Mouse (Mus musculus) heart, embryonic 12.5 days (tissue): ENCODE measurements around the gene Igfbpl1. TPM values are rescaled to one million over a fixed set of nuclear protein-coding genes. Genes with fewer than 3 reads are reported as not detected.

ENCODE experiments used
- ATAC-seq: fragments of 200-750 bp; cut with Nextera tagmentation; 2 replicates; pipeline ENCODE4 v1.8.0; 2017; ENCODE audit warnings: moderate TSS enrichment, moderate library complexity; ENCODE audit not compliant: insufficient number of reproducible peaks, low FRiP score
- H3K27ac ChIP-seq: fragments of 300-500 bp; sonication (generic); 2 replicates; pipeline ENCODE4 v1.5.1; 2016; ENCODE audit warnings: mild to moderate bottlenecking, moderate library complexity; ENCODE audit not compliant: poor library complexity, severe bottlenecking
- H3K27me3 ChIP-seq: fragments of 300-500 bp; sonication (generic); replicated peaks from 2 replicates; pipeline ENCODE4 v1.6.1; 2016; ENCODE audit warnings: mild to moderate bottlenecking, moderate library complexity
- H3K36me3 ChIP-seq: fragments of 300-500 bp; sonication (generic); 2 replicates; pipeline ENCODE4 v1.6.1; 2016; ENCODE audit warnings: mild to moderate bottlenecking, moderate library complexity
- H3K4me1 ChIP-seq: fragments of 300-500 bp; sonication (generic); replicated peaks from 2 replicates; pipeline ENCODE4 v1.6.1; 2016; ENCODE audit warnings: mild to moderate bottlenecking
- H3K4me2 ChIP-seq: fragments of 300-500 bp; sonication (generic); 2 replicates; pipeline ENCODE4 v1.6.1; 2016; ENCODE audit warnings: mild to moderate bottlenecking, moderate library complexity
- H3K4me3 ChIP-seq: fragments of 300-500 bp; sonication (generic); 2 replicates; pipeline ENCODE4 v1.5.1; 2016; ENCODE audit warnings: mild to moderate bottlenecking
- H3K9ac ChIP-seq: fragments of 300-500 bp; sonication (generic); 2 replicates; pipeline ENCODE4 v1.6.1; 2016; ENCODE audit warnings: mild to moderate bottlenecking, moderate library complexity
- H3K9me3 ChIP-seq: fragments of 300-500 bp; sonication (generic); replicated peaks from 2 replicates; pipeline ENCODE4 v1.6.1; 2016; ENCODE audit warnings: mild to moderate bottlenecking, moderate library complexity
- WGBS: fragments of 180-500 bp; shearing (Covaris S2); methylation state at CpG from one replicate; pipeline ENCODE4 v1.1.7; 2016; 5-methylcytosine and 5-hydroxymethylcytosine counted together
- polyA plus RNA-seq: library from polyadenylated mRNA; unstranded; fragments of >200 nt; fragmentation: Nextera tagmentation; extraction: Ambion mirVana; gene quantifications from 2 replicates; pipeline ENCODE4 v1.2.1, GENCODE M21; 2016

Gene Igfbpl1
- polyA plus RNA-seq, 1 experiment from 2014 or later, result 6.1 TPM

GRCm38 (mm10) chr4:45769791-45770637 is 56.7 kb downstream of the Igfbpl1 start:
- H3K4me1 ChIP-seq, result peaks cover 69% of the 10 kb centered on the region

GRCm38 (mm10) chr4:45769141-45769540 is 57.6 kb downstream of the Igfbpl1 start:
- peak overlapping the region; percentile 49; the same call in 1 of the 2 replicates for H3K27ac ChIP-seq
- no peaks in the 10 kb centered on the region for H3K36me3 ChIP-seq
- no peak overlapping the region for H3K4me2 ChIP-seq
- H3K27me3 ChIP-seq, result peaks cover 23% of the 10 kb centered on the region
- no peaks in the 10 kb centered on the region for H3K9me3 ChIP-seq
- 0 out of 2 replicates have a peak overlapping the region, but pooled peaks have one; percentile 18 for H3K9ac ChIP-seq
- ATAC-seq, result no peak
- no peak overlapping the region for H3K4me3 ChIP-seq
- WGBS, result 41% methylated on average over 10 of the region's 10 CpGs
- peaks cover 76% of the 10 kb centered on the region for H3K4me1 ChIP-seq

More at GRCm38 (mm10) chr4:45769791-45770637, 56.7 kb downstream of the Igfbpl1 start:
- H3K4me3 ChIP-seq, result no peak overlapping the region
- 13% methylated on average over 10 of the region's 10 CpGs for WGBS
- peak overlapping the region; percentile 44 for H3K27ac ChIP-seq
- no peaks in the 10 kb centered on the region for H3K36me3 ChIP-seq
- ATAC-seq, result no peak
- H3K4me2 ChIP-seq, result no peak overlapping the region
- 0 out of 2 replicates have a peak overlapping the region, but pooled peaks have one; percentile 8 for H3K9ac ChIP-seq
- peaks cover 20% of the 10 kb centered on the region for H3K27me3 ChIP-seq
- H3K9me3 ChIP-seq, result no peaks in the 10 kb centered on the region

- H3K27me3 ChIP-seq, result peaks cover 23% of the 10 kb centered on the region
- no peak overlapping the region for H3K9ac ChIP-seq
- 14% methylated on average over 11 of the region's 11 CpGs for WGBS
- ATAC-seq, result peak; percentile 56
- no peak overlapping the region for H3K4me2 ChIP-seq
- peaks cover 88% of the 10 kb centered on the region for H3K4me1 ChIP-seq
- H3K9me3 ChIP-seq, result no peaks in the 10 kb centered on the region
- H3K36me3 ChIP-seq, result no peaks in the 10 kb centered on the region
- no peak overlapping the region for H3K4me3 ChIP-seq
- H3K27ac ChIP-seq, result 0 out of 2 replicates have a peak overlapping the region, but pooled peaks have one; percentile 11
Observed at GRCm38 (mm10) chr4:45767891-45768558, 58.7 kb downstream of the Igfbpl1 start.

GRCm38 (mm10) chr4:45766774-45767173 is 59.9 kb downstream of the Igfbpl1 start:
- Histone ChIP-seq H3K4me3 (no peak overlapping the region), H3K36me3 (no peaks in the 10 kb centered on the region), H3K4me2 (no peak overlapping the region), H3K27me3 (peaks cover 16% of the 10 kb centered on the region), H3K9ac (no peak overlapping the region), H3K27ac (no peak overlapping the region), H3K4me1 (peaks cover 90% of the 10 kb centered on the region), H3K9me3 (no peaks in the 10 kb centered on the region)
- no peak for ATAC-seq
- 46% methylated on average over 7 of the region's 7 CpGs for WGBS

- peaks cover 80% of the 10 kb centered on the region for H3K4me1 ChIP-seq
- H3K36me3 ChIP-seq, result no peaks in the 10 kb centered on the region
- 5% methylated on average over 12 of the region's 18 CpGs for WGBS
- H3K4me2 ChIP-seq, result peak overlapping the region; percentile 57
- peak overlapping the region; percentile 37; the same call in 1 of the 2 replicates for H3K9ac ChIP-seq
- no peak overlapping the region for H3K27ac ChIP-seq
- peak overlapping the region; percentile 23; the same call in 1 of the 2 replicates for H3K4me3 ChIP-seq
- H3K9me3 ChIP-seq, result no peaks in the 10 kb centered on the region
- H3K27me3 ChIP-seq, result peaks cover 16% of the 10 kb centered on the region
- no peak for ATAC-seq
Observed at GRCm38 (mm10) chr4:45765565-45766201, 61.0 kb downstream of the Igfbpl1 start.

- H3K4me1 ChIP-seq, result peaks cover 74% of the 10 kb centered on the region
- H3K27me3 ChIP-seq, result peaks cover 16% of the 10 kb centered on the region
- no peak overlapping the region for H3K27ac ChIP-seq
- H3K9me3 ChIP-seq, result no peaks in the 10 kb centered on the region
- H3K4me3 ChIP-seq, result peak overlapping the region; percentile 23
- no peaks in the 10 kb centered on the region for H3K36me3 ChIP-seq
- peak overlapping the region; percentile 57 for H3K4me2 ChIP-seq
- 4% methylated on average over 16 of the region's 16 CpGs for WGBS
- peak overlapping the region; percentile 37; the same call in 1 of the 2 replicates for H3K9ac ChIP-seq
- ATAC-seq, result no peak
Observed at GRCm38 (mm10) chr4:45765121-45765564, 61.6 kb downstream of the Igfbpl1 start.

- Histone ChIP-seq H3K9ac (peak overlapping the region; percentile 26; the same call in 1 of the 2 replicates), H3K4me3 (peak overlapping the region; percentile 14), H3K27me3 (peaks cover 12% of the 10 kb centered on the region), H3K36me3 (no peaks in the 10 kb centered on the region), H3K9me3 (no peaks in the 10 kb centered on the region), H3K4me1 (peaks cover 65% of the 10 kb centered on the region), H3K4me2 (peak overlapping the region; percentile 61), H3K27ac (0 out of 2 replicates have a peak overlapping the region, but pooled peaks have one; percentile 6)
- ATAC-seq, result no peak
- 3% methylated on average over 10 of the region's 10 CpGs for WGBS
Observed at GRCm38 (mm10) chr4:45764141-45764494, 62.6 kb downstream of the Igfbpl1 start.

GRCm38 (mm10) chr4:45763288-45764140 is 63.2 kb downstream of the Igfbpl1 start:
- peak overlapping the region; percentile 61 for H3K4me2 ChIP-seq
- 5% methylated on average over 18 of the region's 18 CpGs for WGBS
- peak overlapping the region; percentile 26; the same call in 1 of the 2 replicates for H3K9ac ChIP-seq
- H3K27me3 ChIP-seq, result peaks cover 9% of the 10 kb centered on the region
- peak overlapping the region; percentile 6; the same call in 1 of the 2 replicates for H3K27ac ChIP-seq
- peaks cover 59% of the 10 kb centered on the region for H3K4me1 ChIP-seq
- no peaks in the 10 kb centered on the region for H3K9me3 ChIP-seq
- H3K36me3 ChIP-seq, result no peaks in the 10 kb centered on the region
- ATAC-seq, result no peak
- peak overlapping the region; percentile 14 for H3K4me3 ChIP-seq

- Histone ChIP-seq H3K4me3 (no peak overlapping the region), H3K9ac (no peak overlapping the region), H3K27ac (no peak overlapping the region), H3K27me3 (peaks cover 9% of the 10 kb centered on the region; the same call in 1 of the 2 replicates), H3K4me2 (no peak overlapping the region), H3K36me3 (no peaks in the 10 kb centered on the region), H3K4me1 (peaks cover 50% of the 10 kb centered on the region), H3K9me3 (no peaks in the 10 kb centered on the region)
- ATAC-seq, result no peak
- WGBS, result 63% methylated on average over 4 of the region's 4 CpGs
Observed at GRCm38 (mm10) chr4:45762600-45762999, 64.1 kb downstream of the Igfbpl1 start.
